Mouse (Mus musculus) liver, adult 2 months (tissue): ENCODE results near the gene Dst.

ENCODE experiments used
- CTCF ChIP-seq: fragments of 200-500 bp; IDR thresholded peaks from 2 replicates; pipeline ENCODE4 v1.5.1; 2011; ENCODE audit warnings: low read depth, low read length, control low read depth
- POLR2A ChIP-seq: fragments of 200-500 bp; IDR thresholded peaks from 2 replicates; pipeline ENCODE4 v1.6.1; 2011; ENCODE audit warnings: low read length, control low read depth; ENCODE audit not compliant: insufficient read depth; ENCODE audit errors: extremely low read depth

DNA sequence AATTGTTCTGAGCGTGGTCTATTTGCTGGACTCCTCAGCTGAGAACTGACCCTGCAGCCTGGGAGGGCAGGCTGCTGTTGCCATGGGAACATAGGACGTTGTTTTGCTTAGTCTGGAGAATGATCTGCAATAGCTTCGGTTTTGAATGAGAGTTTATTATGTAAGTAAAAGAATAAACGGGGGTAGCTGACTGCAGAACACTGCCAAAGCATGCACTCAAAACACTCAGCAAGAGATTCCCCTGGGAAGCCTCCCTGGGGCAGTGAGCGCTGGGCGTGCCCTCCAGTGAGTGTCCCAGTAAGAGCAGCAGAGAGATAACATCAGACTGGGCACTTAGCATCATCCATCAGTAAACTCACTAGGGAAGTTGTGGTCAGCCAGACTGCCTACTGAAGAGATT is 152.4 kb downstream of the Dst start:
- TF ChIP-seq POLR2A = no peak
- TF ChIP-seq CTCF = no peak
